Mouse (Mus musculus) embryonic facial prominence, embryonic 11.5 days (tissue): ENCODE results near the gene Zfp287. TPM values are rescaled to one million over a fixed set of nuclear protein-coding genes. Genes with fewer than 3 reads are reported as not detected.

Experiments
- polyA plus RNA-seq: library from polyadenylated mRNA; unstranded; fragments of >200 nt; fragmentation: Nextera tagmentation; extraction: Ambion mirVana; gene quantifications from 2 replicates; pipeline ENCODE4 v1.2.1, GENCODE M21; 2014

Gene Zfp287
- polyA plus RNA-seq, 1 experiment from 2014 or later = 11.9 TPM

Other genes starting within 250 kb of the Zfp287 start
- gene Cenpv, start 192.6 kb downstream of the Zfp287 start, polyA plus RNA-seq = 46.2 and 49.8 TPM in 2 replicates
- 3,780 and 3,916 TPM in 2 replicates for gene Ubb, start 180.7 kb downstream of the Zfp287 start, polyA plus RNA-seq
- gene Trpv2, start 157.4 kb downstream of the Zfp287 start, polyA plus RNA-seq = 4.2 and 5.2 TPM in 2 replicates
- 14.2 and 16.8 TPM in 2 replicates for gene Lrrc75a, start 83.4 kb downstream of the Zfp287 start, polyA plus RNA-seq
- 44.4 and 49.9 TPM in 2 replicates for gene Mmgt2, start 83.2 kb downstream of the Zfp287 start, polyA plus RNA-seq
- gene Gm10428, start 21.2 kb upstream of the Zfp287 start, polyA plus RNA-seq = not detected in 2 replicates
- gene Zfp286, start 57.6 kb upstream of the Zfp287 start, polyA plus RNA-seq = 34.3 and 36.2 TPM in 2 replicates
- 6.2 and 6.5 TPM in 2 replicates for gene Trim16, start 88.3 kb upstream of the Zfp287 start, polyA plus RNA-seq
- gene Fbxw10, start 115.2 kb upstream of the Zfp287 start, polyA plus RNA-seq = 0.32 and 1.1 TPM in 2 replicates
- 51.1 and 52.7 TPM in 2 replicates for gene Tvp23b, start 147.6 kb upstream of the Zfp287 start, polyA plus RNA-seq
- gene Cdrt4, start 219.3 kb upstream of the Zfp287 start, polyA plus RNA-seq = not detected in 2 replicates